Mouse (Mus musculus): ENCODE measurements around the gene Pald1. TPM values are rescaled to one million over a fixed set of nuclear protein-coding genes. Genes with fewer than 3 reads are reported as not detected.

Pald1 gene
- polyA plus RNA-seq, 1 experiment, result 36.0 TPM

DNA sequence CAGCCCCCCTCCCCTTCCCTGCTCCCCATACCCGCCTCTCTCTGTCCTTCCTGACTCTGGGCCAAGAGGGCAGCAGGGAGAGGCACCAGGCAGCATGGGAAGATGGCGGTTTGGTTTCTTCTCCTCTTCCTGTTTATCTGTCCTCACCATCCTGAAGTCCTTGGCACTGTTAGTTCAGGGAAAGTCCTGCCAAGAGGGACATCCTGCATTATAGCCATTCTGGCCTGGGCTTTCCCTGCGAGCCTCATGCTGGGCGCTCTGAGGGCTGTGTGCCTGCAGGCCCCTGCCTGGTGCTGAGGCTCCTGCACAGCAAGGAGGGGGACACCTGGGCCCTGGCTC lies 10.8 kb downstream of the Pald1 start:
- Histone ChIP-seq H3K4me3 (ENCODE audit: low read depth, low read length) (no peak overlapping the region), H3K9ac (ENCODE audit: low read depth, poor library complexity, severe bottlenecking) (no peak overlapping the region), H3K27ac (ENCODE audit: insufficient read depth, low read length) (no peak overlapping the region), H3K9me3 (replicated peaks; ENCODE audit: control insufficient read depth, insufficient read depth, low read length, poor library complexity, severe bottlenecking) (no peaks in the 10 kb centered on the region), H3K4me1 (ENCODE audit: control insufficient read depth, insufficient read depth, low read length) (peaks cover 23% of the 10 kb centered on the region), H3K36me3 (ENCODE audit: control insufficient read depth, insufficient read depth, low read length, poor library complexity, severe bottlenecking) (no peaks in the 10 kb centered on the region), H3K27me3 (ENCODE audit: control insufficient read depth, insufficient read depth, low read length, poor library complexity, severe bottlenecking) (no peaks in the 10 kb centered on the region)
- TF ChIP-seq POLR2A (IDR thresholded peaks at IDR 0.05; ENCODE audit: insufficient read depth, low read length) (no peak), EP300 (IDR thresholded peaks at IDR 0.05; ENCODE audit: insufficient read depth, low read depth, low read length) (no peak), CTCF (IDR thresholded peaks at IDR 0.05; ENCODE audit: low read depth, low read length) (no peak)

DNA sequence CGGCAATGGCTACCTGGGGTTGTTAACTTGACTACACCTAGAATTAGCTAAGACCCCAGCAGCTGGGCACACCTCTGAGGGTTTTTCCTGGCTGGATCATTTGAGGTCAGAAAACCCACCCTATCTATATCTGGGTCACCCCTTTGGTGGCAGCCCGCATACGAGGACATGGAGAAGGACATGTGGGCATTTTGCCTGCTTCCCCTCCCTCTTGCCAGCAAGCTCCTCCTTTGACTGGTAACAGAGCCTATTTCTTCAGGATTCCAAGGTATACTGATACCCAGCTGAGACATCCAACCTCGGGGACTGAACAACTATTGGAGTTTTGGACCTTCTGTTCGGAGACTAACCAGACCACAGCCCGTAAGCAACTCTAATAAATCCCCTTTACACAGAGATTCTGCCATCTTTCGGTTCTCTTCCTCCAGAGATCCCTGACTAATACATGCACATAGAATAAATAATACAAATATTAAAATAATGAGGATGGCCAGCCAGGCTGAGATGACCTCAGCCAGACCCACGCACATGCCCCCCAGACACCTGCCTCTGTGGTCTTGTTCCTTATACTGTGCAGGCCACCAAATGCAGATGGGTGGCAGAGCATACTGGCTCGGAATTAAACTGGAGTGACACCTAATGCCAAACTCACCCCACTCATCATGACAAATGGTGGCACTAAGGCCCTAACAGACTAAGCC lies 11.3 kb downstream of the Pald1 start:
- no peak for TF ChIP-seq POLR2A (IDR thresholded peaks at IDR 0.05; ENCODE audit: insufficient read depth, low read length)
- no peak for TF ChIP-seq EP300 (IDR thresholded peaks at IDR 0.05; ENCODE audit: insufficient read depth, low read depth, low read length)
- no peak for TF ChIP-seq CTCF (IDR thresholded peaks at IDR 0.05; ENCODE audit: low read depth, low read length)
- Histone ChIP-seq H3K4me1 (ENCODE audit: control insufficient read depth, insufficient read depth, low read length) (peaks cover 20% of the 10 kb centered on the region), H3K36me3 (ENCODE audit: control insufficient read depth, insufficient read depth, low read length, poor library complexity, severe bottlenecking) (no peaks in the 10 kb centered on the region), H3K27ac (ENCODE audit: insufficient read depth, low read length) (no peak overlapping the region), H3K9ac (ENCODE audit: low read depth, poor library complexity, severe bottlenecking) (no peak overlapping the region), H3K4me3 (ENCODE audit: low read depth, low read length) (no peak overlapping the region), H3K27me3 (ENCODE audit: control insufficient read depth, insufficient read depth, low read length, poor library complexity, severe bottlenecking) (no peaks in the 10 kb centered on the region), H3K9me3 (replicated peaks; ENCODE audit: control insufficient read depth, insufficient read depth, low read length, poor library complexity, severe bottlenecking) (no peaks in the 10 kb centered on the region)

DNA sequence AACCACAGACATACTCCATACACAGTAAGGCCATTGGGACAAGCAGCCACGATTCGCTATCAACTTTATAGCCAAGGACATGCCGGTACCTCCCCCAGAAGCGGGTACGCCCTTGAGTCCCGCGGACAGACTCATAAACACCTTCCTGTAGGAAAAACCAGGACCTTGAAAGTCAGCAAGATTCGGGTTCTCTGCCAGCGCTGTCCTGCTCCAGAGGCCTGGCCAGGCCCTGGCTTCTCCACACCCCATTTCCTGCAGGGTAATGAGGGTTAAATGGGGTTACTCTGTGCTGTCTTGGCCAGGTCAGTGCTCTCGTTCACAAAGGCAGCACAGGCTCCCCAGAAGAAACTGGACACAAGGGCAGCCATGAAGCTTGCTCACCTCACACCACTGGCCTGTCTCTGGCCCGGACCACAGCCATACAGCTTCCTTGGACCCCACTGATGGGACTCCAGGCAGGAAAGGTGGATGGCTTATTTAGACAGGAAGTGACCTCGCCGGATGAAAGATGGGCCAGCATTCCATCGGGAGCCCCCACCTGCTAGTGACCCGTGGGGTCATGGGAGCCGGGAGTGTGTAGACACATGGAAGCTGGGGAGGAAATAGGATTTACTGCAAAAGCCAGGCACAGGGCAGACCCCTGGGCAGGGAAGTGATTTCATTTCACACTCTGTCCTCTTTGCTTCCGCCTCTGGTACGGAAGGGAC lies 12.9 kb downstream of the Pald1 start:
- TF ChIP-seq POLR2A (IDR thresholded peaks at IDR 0.05; ENCODE audit: insufficient read depth, low read length), result no peak
- TF ChIP-seq EP300 (IDR thresholded peaks at IDR 0.05; ENCODE audit: insufficient read depth, low read depth, low read length), result no peak
- no peak for TF ChIP-seq CTCF (IDR thresholded peaks at IDR 0.05; ENCODE audit: low read depth, low read length)
- H3K4me1 ChIP-seq (ENCODE audit: control insufficient read depth, insufficient read depth, low read length), result peaks cover 20% of the 10 kb centered on the region
- no peaks in the 10 kb centered on the region for H3K9me3 ChIP-seq (replicated peaks; ENCODE audit: control insufficient read depth, insufficient read depth, low read length, poor library complexity, severe bottlenecking)
- H3K4me3 ChIP-seq (ENCODE audit: low read depth, low read length), result no peak overlapping the region
- no peaks in the 10 kb centered on the region for H3K27me3 ChIP-seq (ENCODE audit: control insufficient read depth, insufficient read depth, low read length, poor library complexity, severe bottlenecking)
- H3K9ac ChIP-seq (ENCODE audit: low read depth, poor library complexity, severe bottlenecking), result no peak overlapping the region
- no peaks in the 10 kb centered on the region for H3K36me3 ChIP-seq (ENCODE audit: control insufficient read depth, insufficient read depth, low read length, poor library complexity, severe bottlenecking)
- no peak overlapping the region for H3K27ac ChIP-seq (ENCODE audit: insufficient read depth, low read length)

DNA sequence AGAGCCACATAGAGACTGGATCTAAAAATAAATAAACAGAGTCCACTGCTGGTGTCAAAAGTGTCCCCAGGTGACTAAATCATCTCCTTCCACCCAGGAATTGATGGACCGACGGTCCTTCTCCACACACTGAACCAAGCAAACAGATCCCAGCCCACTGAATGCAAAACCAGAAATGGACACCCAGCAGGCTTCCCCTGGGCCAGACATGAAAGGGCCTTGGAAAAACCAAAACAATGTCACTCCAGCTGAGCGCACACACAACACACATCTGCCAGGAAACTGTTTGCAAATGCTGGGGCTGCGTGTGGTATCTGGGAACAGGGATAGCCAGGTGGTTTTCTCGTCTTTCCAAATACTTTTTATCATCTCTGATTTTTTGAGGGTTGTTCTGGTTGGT lies 13.6 kb downstream of the Pald1 start:
- Histone ChIP-seq H3K36me3 (ENCODE audit: control insufficient read depth, insufficient read depth, low read length, poor library complexity, severe bottlenecking) (no peaks in the 10 kb centered on the region), H3K4me1 (ENCODE audit: control insufficient read depth, insufficient read depth, low read length) (peaks cover 18% of the 10 kb centered on the region), H3K9ac (ENCODE audit: low read depth, poor library complexity, severe bottlenecking) (no peak overlapping the region), H3K4me3 (ENCODE audit: low read depth, low read length) (no peak overlapping the region), H3K27me3 (ENCODE audit: control insufficient read depth, insufficient read depth, low read length, poor library complexity, severe bottlenecking) (no peaks in the 10 kb centered on the region), H3K27ac (ENCODE audit: insufficient read depth, low read length) (no peak overlapping the region), H3K9me3 (replicated peaks; ENCODE audit: control insufficient read depth, insufficient read depth, low read length, poor library complexity, severe bottlenecking) (no peaks in the 10 kb centered on the region)
- TF ChIP-seq POLR2A (IDR thresholded peaks at IDR 0.05; ENCODE audit: insufficient read depth, low read length) (no peak), CTCF (IDR thresholded peaks at IDR 0.05; ENCODE audit: low read depth, low read length) (no peak), EP300 (IDR thresholded peaks at IDR 0.05; ENCODE audit: insufficient read depth, low read depth, low read length) (no peak)

DNA sequence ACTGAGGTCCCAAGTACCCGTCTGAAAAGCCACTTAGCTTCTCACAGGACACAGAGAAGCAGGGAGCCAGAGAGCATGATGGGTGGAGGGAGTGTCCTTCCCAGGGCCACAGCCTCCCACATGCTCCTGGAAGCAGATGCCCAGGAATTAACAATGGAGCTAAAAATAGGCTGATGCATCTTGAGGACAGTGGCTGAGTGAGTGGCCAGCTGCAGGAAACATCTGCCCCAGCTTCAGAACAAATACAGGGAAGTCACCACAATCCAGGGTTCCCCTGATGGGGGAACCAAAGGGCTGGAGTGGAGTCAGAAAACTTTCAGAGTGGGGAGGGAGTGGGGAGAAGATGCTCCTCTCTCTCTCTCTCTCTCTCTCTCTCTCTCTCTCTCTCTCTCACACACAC lies 17.4 kb downstream of the Pald1 start:
- H3K4me3 ChIP-seq (ENCODE audit: low read depth, low read length), result no peak overlapping the region
- 0 out of 2 replicates have a peak, but pooled peaks cover 2% of the 10 kb centered on the region for H3K36me3 ChIP-seq (ENCODE audit: control insufficient read depth, insufficient read depth, low read length, poor library complexity, severe bottlenecking)
- H3K9me3 ChIP-seq (replicated peaks; ENCODE audit: control insufficient read depth, insufficient read depth, low read length, poor library complexity, severe bottlenecking), result no peaks in the 10 kb centered on the region
- peaks cover 3% of the 10 kb centered on the region for H3K4me1 ChIP-seq (ENCODE audit: control insufficient read depth, insufficient read depth, low read length)
- H3K27ac ChIP-seq (ENCODE audit: insufficient read depth, low read length), result no peak overlapping the region
- H3K27me3 ChIP-seq (ENCODE audit: control insufficient read depth, insufficient read depth, low read length, poor library complexity, severe bottlenecking), result no peaks in the 10 kb centered on the region
- no peak overlapping the region for H3K9ac ChIP-seq (ENCODE audit: low read depth, poor library complexity, severe bottlenecking)
- TF ChIP-seq EP300 (IDR thresholded peaks at IDR 0.05; ENCODE audit: insufficient read depth, low read depth, low read length) (peak; percentile 69; the same call in 1 of the 2 replicates), CTCF (IDR thresholded peaks at IDR 0.05; ENCODE audit: low read depth, low read length) (no peak)

DNA sequence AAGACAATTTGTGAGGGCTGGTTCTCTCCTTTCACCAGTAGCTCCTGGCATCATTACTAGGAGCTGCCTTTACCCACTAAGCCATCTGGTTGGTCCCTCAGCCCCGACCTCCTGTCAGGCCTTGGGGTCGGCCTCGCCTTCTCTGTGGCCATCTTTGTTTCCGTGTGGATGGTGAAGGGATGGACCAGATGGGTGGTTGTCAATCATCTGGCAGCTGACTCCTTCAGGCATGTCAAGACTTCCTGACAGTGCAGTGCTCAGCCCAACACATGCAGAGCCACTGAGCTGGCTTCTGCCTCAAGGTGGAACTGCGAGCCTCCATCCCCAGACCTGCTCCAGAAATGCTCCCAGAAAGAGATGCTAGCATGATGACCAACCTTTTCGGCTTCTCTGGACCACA lies 18.9 kb downstream of the Pald1 start:
- Histone ChIP-seq H3K9me3 (replicated peaks; ENCODE audit: control insufficient read depth, insufficient read depth, low read length, poor library complexity, severe bottlenecking) (no peaks in the 10 kb centered on the region), H3K27me3 (ENCODE audit: control insufficient read depth, insufficient read depth, low read length, poor library complexity, severe bottlenecking) (no peaks in the 10 kb centered on the region), H3K4me1 (ENCODE audit: control insufficient read depth, insufficient read depth, low read length) (peaks cover 6% of the 10 kb centered on the region), H3K27ac (ENCODE audit: insufficient read depth, low read length) (no peak overlapping the region), H3K4me3 (ENCODE audit: low read depth, low read length) (no peak overlapping the region), H3K36me3 (ENCODE audit: control insufficient read depth, insufficient read depth, low read length, poor library complexity, severe bottlenecking) (0 out of 2 replicates have a peak, but pooled peaks cover 2% of the 10 kb centered on the region), H3K9ac (ENCODE audit: low read depth, poor library complexity, severe bottlenecking) (no peak overlapping the region)
- TF ChIP-seq POLR2A (IDR thresholded peaks at IDR 0.05; ENCODE audit: insufficient read depth, low read length), result no peak
- no peak for TF ChIP-seq EP300 (IDR thresholded peaks at IDR 0.05; ENCODE audit: insufficient read depth, low read depth, low read length)
- no peak for TF ChIP-seq CTCF (IDR thresholded peaks at IDR 0.05; ENCODE audit: low read depth, low read length)

Measured in ES-Bruce4 (cell line).